Mouse (Mus musculus) neural tube, embryonic 13.5 days (tissue): ENCODE results near the gene Rgs8. TPM values are rescaled to one million over a fixed set of nuclear protein-coding genes. Genes with fewer than 3 reads are reported as not detected.

Experiments
- ATAC-seq: fragments of 200-750 bp; cut with Nextera tagmentation; 2 replicates; pipeline ENCODE4 v1.8.0; 2017; ENCODE audit warnings: low read depth, mild to moderate bottlenecking, moderate TSS enrichment, moderate library complexity
- H3K27ac ChIP-seq: fragments of 300-500 bp; sonication (generic); replicated peaks from 2 replicates; pipeline ENCODE4 v1.5.1; 2015; ENCODE audit warnings: moderate library complexity, mild to moderate bottlenecking, inconsistent platforms
- H3K27me3 ChIP-seq: fragments of 300-500 bp; sonication (generic); 2 replicates; pipeline ENCODE4 v1.6.1; 2015; ENCODE audit warnings: mild to moderate bottlenecking, inconsistent platforms
- H3K36me3 ChIP-seq: fragments of 300-500 bp; sonication (generic); 2 replicates; pipeline ENCODE4 v1.6.1; 2015; ENCODE audit warnings: mild to moderate bottlenecking, inconsistent platforms
- H3K4me1 ChIP-seq: fragments of 300-500 bp; sonication (generic); replicated peaks from 2 replicates; pipeline ENCODE4 v1.6.1; 2015; ENCODE audit warnings: inconsistent platforms
- H3K4me2 ChIP-seq: fragments of 300-500 bp; sonication (generic); 2 replicates; pipeline ENCODE4 v1.6.1; 2015; ENCODE audit warnings: inconsistent platforms, mild to moderate bottlenecking, moderate library complexity
- H3K4me3 ChIP-seq: fragments of 300-500 bp; sonication (generic); 2 replicates; pipeline ENCODE4 v1.5.1; 2015; ENCODE audit warnings: mild to moderate bottlenecking, inconsistent platforms
- H3K9ac ChIP-seq: fragments of 300-500 bp; sonication (generic); 2 replicates; pipeline ENCODE4 v1.6.1; 2015; ENCODE audit warnings: moderate library complexity, mild to moderate bottlenecking, inconsistent platforms
- H3K9me3 ChIP-seq: fragments of 300-500 bp; sonication (generic); 2 replicates; pipeline ENCODE4 v1.6.1; 2016; ENCODE audit warnings: inconsistent platforms
- WGBS: fragments of 180-500 bp; shearing (Covaris S2); methylation state at CpG from one replicate; pipeline ENCODE4 v1.1.7; 2015; 5-methylcytosine and 5-hydroxymethylcytosine counted together
- polyA plus RNA-seq: library from polyadenylated mRNA; unstranded; fragments of >200 nt; fragmentation: Nextera tagmentation; extraction: Ambion mirVana; gene quantifications from 2 replicates; pipeline ENCODE4 v1.2.1, GENCODE M21; 2015

Gene Rgs8
- polyA plus RNA-seq, 1 experiment from 2014 or later = 16.9 TPM

GRCm38 (mm10) chr1:153749211-153749801 lies 96.5 kb downstream of the Rgs8 start, which contains the start of gene Rnasel:
TSS of gene Rnasel (plus strand) at chr1:153749426.
- peak within 1 kb of the TSS; percentile 67 for H3K4me2 ChIP-seq
- no peaks in the 10 kb centered on the region for H3K9me3 ChIP-seq
- 2% methylated on average over 18 of the region's 18 CpGs for WGBS
- ATAC-seq = peak; percentile 53
- H3K36me3 ChIP-seq = peaks cover 9% of the 10 kb centered on the region
- peak within 1 kb of the TSS; percentile 50 for H3K4me3 ChIP-seq
- H3K27ac ChIP-seq = peak within 1 kb of the TSS; percentile 92
- no peaks in the 10 kb centered on the region for H3K27me3 ChIP-seq
- H3K9ac ChIP-seq = peak within 1 kb of the TSS; percentile 89
- peaks cover 78% of the 10 kb centered on the region for H3K4me1 ChIP-seq

Other genes starting within 250 kb of the Rgs8 start
- gene Shcbp1l, start 227.9 kb upstream of the Rgs8 start, polyA plus RNA-seq = 0.15 TPM in 1 of 2 replicates, not detected in the other
- 33.8 and 38.7 TPM in 2 replicates for gene Dhx9, start 165.4 kb upstream of the Rgs8 start, polyA plus RNA-seq
- gene Npl, start 103.0 kb upstream of the Rgs8 start, polyA plus RNA-seq = 14.9 and 16.9 TPM in 2 replicates
- gene Rgs16, start 87.3 kb downstream of the Rgs8 start, polyA plus RNA-seq = 22.9 and 28.1 TPM in 2 replicates
- gene Rnasel, start 96.4 kb downstream of the Rgs8 start, polyA plus RNA-seq = 38.8 and 43.6 TPM in 2 replicates
- gene Rgsl1, start 191.1 kb downstream of the Rgs8 start, polyA plus RNA-seq = 0.08 and 0.29 TPM in 2 replicates
- 0.29 and 0.39 TPM in 2 replicates for gene Teddm1b, start 221.3 kb downstream of the Rgs8 start, polyA plus RNA-seq
- gene Teddm1a, start 238.7 kb downstream of the Rgs8 start, polyA plus RNA-seq = not detected in 2 replicates
- gene Glul, start 246.9 kb downstream of the Rgs8 start, polyA plus RNA-seq = 150 and 177 TPM in 2 replicates
- 1.1 and 1.4 TPM in 2 replicates for gene Teddm2, start 247.2 kb downstream of the Rgs8 start, polyA plus RNA-seq